Mouse (Mus musculus) liver, adult 2 months (tissue): ENCODE measurements around the gene Zfp697.
"Not testable (repeated sequence)": the region's sequence is repeated elsewhere in the genome, so short reads cannot be mapped to it uniquely, and the experiment has no call there.

Experiments used
- CTCF ChIP-seq: fragments of 200-500 bp; IDR thresholded peaks from 2 replicates; pipeline ENCODE4 v1.5.1; 2011; ENCODE audit warnings: low read depth, low read length, control low read depth
- POLR2A ChIP-seq: fragments of 200-500 bp; IDR thresholded peaks from 2 replicates; pipeline ENCODE4 v1.6.1; 2011; ENCODE audit warnings: low read length, control low read depth; ENCODE audit not compliant: insufficient read depth; ENCODE audit errors: extremely low read depth

GRCm38 (mm10) chr3:98453786-98454185 lies 71.5 kb downstream of the Zfp697 start:
- not testable (repeated sequence) for TF ChIP-seq CTCF, POLR2A
